Mouse (Mus musculus) limb, embryonic 14.5 days (tissue): ENCODE results near the gene Bco2. TPM values are rescaled to one million over a fixed set of nuclear protein-coding genes. Genes with fewer than 3 reads are reported as not detected.

Experiments used
- ATAC-seq: fragments of 200-750 bp; cut with Nextera tagmentation; 2 replicates; pipeline ENCODE4 v1.8.0; 2017; ENCODE audit warnings: low read depth, moderate number of reproducible peaks, moderate TSS enrichment; ENCODE audit not compliant: low FRiP score
- DNase-seq: peaks from one replicate; pipeline ENCODE4 v3.0.0-alpha.2; 2015; ENCODE audit warnings: low spot score
- H3K27ac ChIP-seq: fragments of 300-500 bp; sonication (generic); replicated peaks from 2 replicates; pipeline ENCODE4 v1.5.1; 2014; ENCODE audit warnings: low read depth, mild to moderate bottlenecking, low read length, moderate library complexity, mixed read lengths
- H3K27me3 ChIP-seq: fragments of 300-500 bp; sonication (generic); 2 replicates; pipeline ENCODE4 v1.6.1; 2014; ENCODE audit warnings: low read length, mixed read lengths; ENCODE audit not compliant: control insufficient read depth, insufficient read depth
- H3K36me3 ChIP-seq: fragments of 300-500 bp; sonication (generic); 2 replicates; pipeline ENCODE4 v1.6.1; 2014; ENCODE audit warnings: mild to moderate bottlenecking, low read length, moderate library complexity, mixed read lengths; ENCODE audit not compliant: control insufficient read depth, insufficient read depth
- H3K4me1 ChIP-seq: fragments of 300-500 bp; sonication (generic); 2 replicates; pipeline ENCODE4 v1.6.1; 2014; ENCODE audit warnings: antibody characterized with exemption, low read length, mixed read lengths; ENCODE audit not compliant: control insufficient read depth, insufficient read depth
- H3K4me2 ChIP-seq: fragments of 300-500 bp; sonication (generic); replicated peaks from 2 replicates; pipeline ENCODE4 v1.6.1; 2014; ENCODE audit warnings: low read depth, mild to moderate bottlenecking, low read length, moderate library complexity; ENCODE audit not compliant: severe bottlenecking
- H3K4me3 ChIP-seq: fragments of 300-500 bp; sonication (generic); replicated peaks from 2 replicates; pipeline ENCODE4 v1.5.1; 2014; ENCODE audit warnings: low read length
- H3K9ac ChIP-seq: fragments of 300-500 bp; sonication (generic); 2 replicates; pipeline ENCODE4 v1.6.1; 2014; ENCODE audit warnings: mild to moderate bottlenecking, low read depth, low read length, moderate library complexity; ENCODE audit not compliant: severe bottlenecking
- H3K9me3 ChIP-seq: fragments of 300-500 bp; sonication (generic); 2 replicates; pipeline ENCODE4 v1.6.1; 2016; ENCODE audit warnings: low read length; ENCODE audit not compliant: control insufficient read depth
- POLR2A ChIP-seq: fragments of 200-500 bp; IDR thresholded peaks from 2 replicates; pipeline ENCODE4 v1.8.0; 2012; ENCODE audit warnings: inconsistent platforms, mild to moderate bottlenecking, moderate library complexity, borderline replicate concordance; ENCODE audit not compliant: insufficient read depth, insufficient read length; ENCODE audit errors: extremely low read depth
- WGBS: fragments of 180-500 bp; shearing (Covaris S2); extraction: QIAGEN DNeasy Blood & Tissue Kit; methylation state at CpG from one replicate; pipeline ENCODE4 v1.1.7; 2014; 5-methylcytosine and 5-hydroxymethylcytosine counted together
- polyA plus RNA-seq, 2 experiments: library from polyadenylated mRNA; depleted of rRNA in 1 of 2; stranded (reverse) in 1 of 2; unstranded in 1 of 2; fragments of >200 nt; fragmentation: Nextera tagmentation in 1 of 2; extraction: Ambion mirVana in 1 of 2; gene quantifications; 2 replicates each; pipeline versions ENCODE4 v1.2.1 to v1.2.3; 2012 to 2014

Gene Bco2
- polyA plus RNA-seq, 2 experiments = 0.14 to 0.26 TPM

- WGBS = 62% methylated on average over 9 of the region's 9 CpGs
- no peak for ATAC-seq
- H3K4me2 ChIP-seq = no peak overlapping the region
- no peak overlapping the region for H3K27ac ChIP-seq
- no peak for DNase-seq
- no peak overlapping the region for H3K9ac ChIP-seq
- H3K36me3 ChIP-seq = no peaks in the 10 kb centered on the region
- no peaks in the 10 kb centered on the region for H3K9me3 ChIP-seq
- H3K27me3 ChIP-seq = no peaks in the 10 kb centered on the region
- no peak for TF ChIP-seq POLR2A
- no peak overlapping the region for H3K4me3 ChIP-seq
- no peaks in the 10 kb centered on the region for H3K4me1 ChIP-seq
Observed at GRCm38 (mm10) chr9:50542401-50542800, 12.6 kb downstream of the Bco2 start.

GRCm38 (mm10) chr9:50540170-50540569, 14.8 kb downstream of the Bco2 start:
- no peak overlapping the region for H3K9ac ChIP-seq
- no peak overlapping the region for H3K27ac ChIP-seq
- H3K4me1 ChIP-seq = no peaks in the 10 kb centered on the region
- no peak for ATAC-seq
- DNase-seq = no peak
- H3K4me3 ChIP-seq = no peak overlapping the region
- WGBS = 65% methylated on average over 7 of the region's 7 CpGs
- no peaks in the 10 kb centered on the region for H3K27me3 ChIP-seq
- no peak overlapping the region for H3K4me2 ChIP-seq
- no peaks in the 10 kb centered on the region for H3K36me3 ChIP-seq
- no peak for TF ChIP-seq POLR2A
- no peaks in the 10 kb centered on the region for H3K9me3 ChIP-seq

GRCm38 (mm10) chr9:50537295-50537694, 17.7 kb downstream of the Bco2 start:
- Histone ChIP-seq H3K9me3 (no peaks in the 10 kb centered on the region), H3K4me3 (no peak overlapping the region), H3K27me3 (no peaks in the 10 kb centered on the region), H3K27ac (no peak overlapping the region), H3K9ac (no peak overlapping the region), H3K36me3 (no peaks in the 10 kb centered on the region), H3K4me1 (no peaks in the 10 kb centered on the region), H3K4me2 (no peak overlapping the region)
- no peak for TF ChIP-seq POLR2A
- no peak for DNase-seq
- ATAC-seq = no peak
- WGBS = 44% methylated on average over 4 of the region's 4 CpGs

GRCm38 (mm10) chr9:50536603-50537135, 18.3 kb downstream of the Bco2 start:
- Histone ChIP-seq H3K36me3 (no peaks in the 10 kb centered on the region), H3K9ac (no peak overlapping the region), H3K4me1 (no peaks in the 10 kb centered on the region), H3K27ac (no peak overlapping the region), H3K27me3 (no peaks in the 10 kb centered on the region), H3K4me3 (no peak overlapping the region), H3K9me3 (no peaks in the 10 kb centered on the region), H3K4me2 (no peak overlapping the region)
- TF ChIP-seq POLR2A = no peak
- no peak for DNase-seq
- 81% methylated on average over 7 of the region's 7 CpGs for WGBS
- no peak for ATAC-seq

GRCm38 (mm10) chr9:50535930-50536329, 19.1 kb downstream of the Bco2 start:
- no peaks in the 10 kb centered on the region for H3K36me3 ChIP-seq
- 75% methylated on average over 5 of the region's 5 CpGs for WGBS

GRCm38 (mm10) chr9:50533791-50534190, 21.2 kb downstream of the Bco2 start:
- H3K9me3 ChIP-seq = no peaks in the 10 kb centered on the region
- H3K4me1 ChIP-seq = no peaks in the 10 kb centered on the region
- no peak overlapping the region for H3K4me3 ChIP-seq
- 76% methylated on average over 3 of the region's 3 CpGs for WGBS
- no peaks in the 10 kb centered on the region for H3K36me3 ChIP-seq
- no peak overlapping the region for H3K27ac ChIP-seq
- H3K27me3 ChIP-seq = no peaks in the 10 kb centered on the region
- no peak for TF ChIP-seq POLR2A
- no peak for ATAC-seq
- no peak overlapping the region for H3K9ac ChIP-seq
- DNase-seq = no peak
- H3K4me2 ChIP-seq = no peak overlapping the region

More at GRCm38 (mm10) chr9:50535930-50536329, 19.1 kb downstream of the Bco2 start:
- ATAC-seq (no peak), DNase-seq (no peak)
- no peak for TF ChIP-seq POLR2A
- Histone ChIP-seq H3K4me2 (no peak overlapping the region), H3K9me3 (no peaks in the 10 kb centered on the region), H3K4me3 (no peak overlapping the region), H3K27ac (no peak overlapping the region), H3K27me3 (no peaks in the 10 kb centered on the region), H3K9ac (no peak overlapping the region), H3K4me1 (no peaks in the 10 kb centered on the region)
